Mouse (Mus musculus): Measurements from ENCODE around the gene Ttn. TPM values are rescaled to one million over a fixed set of nuclear protein-coding genes. Genes with fewer than 3 reads are reported as not detected.

Ttn gene
- total and polyA plus RNA-seq, 3 experiments = 0.22 TPM; not detected in 2

DNA sequence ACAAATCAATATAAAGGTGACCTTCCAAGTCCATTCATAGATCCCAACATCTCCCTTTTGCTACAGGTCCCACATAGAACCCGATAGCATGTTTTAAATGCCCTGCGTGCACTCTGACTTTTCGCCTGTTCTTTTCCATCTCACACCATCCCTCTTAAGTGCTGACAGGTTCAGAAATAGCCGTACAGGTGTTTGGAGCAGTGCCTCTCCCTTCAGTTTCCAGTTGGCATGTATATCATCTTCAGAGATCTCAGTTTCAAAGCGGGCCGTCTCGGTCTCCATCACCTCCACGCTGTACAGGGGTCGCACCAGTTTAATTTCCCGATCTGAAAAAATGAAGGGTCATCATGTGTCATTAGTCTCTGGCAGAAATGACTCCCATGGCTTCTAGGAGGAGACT lies 174.0 kb downstream of the Ttn start:
- DNase-seq (ENCODE audit: low spot score) (no peak), ATAC-seq (ENCODE audit: extremely low read depth, insufficient number of reproducible peaks, low FRiP score, poor library complexity, severe bottlenecking) (no peak)
- H3K9me3 ChIP-seq (replicated peaks) = peaks cover 30% of the 10 kb centered on the region
- TF ChIP-seq GATA2 (IDR thresholded peaks at IDR 0.05; ENCODE audit: borderline replicate concordance, low read depth, low read length) (no peak), POLR2AphosphoS5 (IDR thresholded peaks at IDR 0.05; ENCODE audit: insufficient replicate concordance, low read depth, low read length) (no peak), TAL1 (conservative IDR thresholded peaks at IDR 0.05; ENCODE audit: low read depth, low read length) (no peak), GATA1 (IDR thresholded peaks at IDR 0.05; ENCODE audit: borderline replicate concordance, low read length) (no peak), CTCF (IDR thresholded peaks at IDR 0.05; ENCODE audit: low read depth, low read length) (no peak)
- H3K4me3 ChIP-seq (ENCODE audit: low read depth, low read length) = no peak overlapping the region
- no peaks in the 10 kb centered on the region for H3K27me3 ChIP-seq (ENCODE audit: insufficient read depth, low read length)
- no peaks in the 10 kb centered on the region for H3K36me3 ChIP-seq (replicated peaks)
- H3K4me1 ChIP-seq (ENCODE audit: insufficient read depth, low read depth, low read length) = no peaks in the 10 kb centered on the region

- peaks cover 26% of the 10 kb centered on the region for H3K9me3 ChIP-seq (replicated peaks)
- H3K4me3 ChIP-seq (ENCODE audit: low read depth, low read length) = no peak overlapping the region
- DNase-seq (ENCODE audit: low spot score) (no peak), ATAC-seq (ENCODE audit: extremely low read depth, insufficient number of reproducible peaks, low FRiP score, poor library complexity, severe bottlenecking) (no peak)
- no peak for TF ChIP-seq TAL1 (conservative IDR thresholded peaks at IDR 0.05; ENCODE audit: low read depth, low read length)
- no peak for TF ChIP-seq CTCF (IDR thresholded peaks at IDR 0.05; ENCODE audit: low read depth, low read length)
- TF ChIP-seq GATA1 (IDR thresholded peaks at IDR 0.05; ENCODE audit: borderline replicate concordance, low read length) = no peak
- no peak for TF ChIP-seq POLR2AphosphoS5 (IDR thresholded peaks at IDR 0.05; ENCODE audit: insufficient replicate concordance, low read depth, low read length)
- no peak for TF ChIP-seq GATA2 (IDR thresholded peaks at IDR 0.05; ENCODE audit: borderline replicate concordance, low read depth, low read length)
- no peaks in the 10 kb centered on the region for H3K4me1 ChIP-seq (ENCODE audit: insufficient read depth, low read depth, low read length)
- no peaks in the 10 kb centered on the region for H3K27me3 ChIP-seq (ENCODE audit: insufficient read depth, low read length)
- H3K36me3 ChIP-seq (replicated peaks) = no peaks in the 10 kb centered on the region
Measured at GRCm38 (mm10) chr2:76807284-76807683, 175.1 kb downstream of the Ttn start.

GRCm38 (mm10) chr2:76806861-76807260 lies 175.5 kb downstream of the Ttn start:
- Histone ChIP-seq H3K4me1 (ENCODE audit: insufficient read depth, low read depth, low read length) (no peaks in the 10 kb centered on the region), H3K9me3 (replicated peaks) (peaks cover 28% of the 10 kb centered on the region), H3K36me3 (replicated peaks) (no peaks in the 10 kb centered on the region), H3K27me3 (ENCODE audit: insufficient read depth, low read length) (no peaks in the 10 kb centered on the region), H3K4me3 (ENCODE audit: low read depth, low read length) (no peak overlapping the region)
- DNase-seq (ENCODE audit: low spot score) (no peak), ATAC-seq (ENCODE audit: extremely low read depth, insufficient number of reproducible peaks, low FRiP score, poor library complexity, severe bottlenecking) (no peak)
- no peak for TF ChIP-seq GATA2 (IDR thresholded peaks at IDR 0.05; ENCODE audit: borderline replicate concordance, low read depth, low read length)
- no peak for TF ChIP-seq TAL1 (conservative IDR thresholded peaks at IDR 0.05; ENCODE audit: low read depth, low read length)
- no peak for TF ChIP-seq GATA1 (IDR thresholded peaks at IDR 0.05; ENCODE audit: borderline replicate concordance, low read length)
- TF ChIP-seq POLR2AphosphoS5 (IDR thresholded peaks at IDR 0.05; ENCODE audit: insufficient replicate concordance, low read depth, low read length) = no peak
- no peak for TF ChIP-seq CTCF (IDR thresholded peaks at IDR 0.05; ENCODE audit: low read depth, low read length)

DNA sequence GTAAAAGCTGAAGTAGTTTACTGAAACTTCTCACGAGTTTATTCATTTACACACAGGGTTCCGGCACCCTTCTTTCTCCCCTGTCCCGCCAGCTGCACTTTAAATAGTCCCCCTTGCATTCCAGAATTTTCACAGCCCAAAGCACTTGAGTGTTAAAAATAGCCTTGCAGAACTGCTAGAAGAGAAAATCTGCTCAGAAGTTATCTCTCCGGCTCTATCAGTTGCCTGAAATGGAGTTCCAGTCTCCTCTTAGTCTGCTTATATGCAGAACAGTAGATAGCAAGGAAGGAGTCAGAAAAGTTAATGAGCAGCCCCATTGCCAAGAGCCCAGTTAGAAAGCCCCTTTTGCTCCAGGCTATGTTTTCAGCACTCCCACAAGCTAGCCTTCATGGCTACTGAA lies 176.0 kb downstream of the Ttn start:
- no peak for TF ChIP-seq GATA1 (IDR thresholded peaks at IDR 0.05; ENCODE audit: borderline replicate concordance, low read length)
- TF ChIP-seq CTCF (IDR thresholded peaks at IDR 0.05; ENCODE audit: low read depth, low read length) = no peak
- no peak for TF ChIP-seq GATA2 (IDR thresholded peaks at IDR 0.05; ENCODE audit: borderline replicate concordance, low read depth, low read length)
- TF ChIP-seq POLR2AphosphoS5 (IDR thresholded peaks at IDR 0.05; ENCODE audit: insufficient replicate concordance, low read depth, low read length) = no peak
- TF ChIP-seq TAL1 (conservative IDR thresholded peaks at IDR 0.05; ENCODE audit: low read depth, low read length) = no peak
- Histone ChIP-seq H3K4me1 (ENCODE audit: insufficient read depth, low read depth, low read length) (no peaks in the 10 kb centered on the region), H3K27me3 (ENCODE audit: insufficient read depth, low read length) (no peaks in the 10 kb centered on the region), H3K36me3 (replicated peaks) (no peaks in the 10 kb centered on the region), H3K9me3 (replicated peaks) (peaks cover 27% of the 10 kb centered on the region), H3K4me3 (ENCODE audit: low read depth, low read length) (no peak overlapping the region)
- DNase-seq (ENCODE audit: low spot score) (no peak), ATAC-seq (ENCODE audit: extremely low read depth, insufficient number of reproducible peaks, low FRiP score, poor library complexity, severe bottlenecking) (no peak)

- Histone ChIP-seq H3K27me3 (ENCODE audit: insufficient read depth, low read length) (no peaks in the 10 kb centered on the region), H3K4me3 (ENCODE audit: low read depth, low read length) (no peak overlapping the region), H3K9me3 (replicated peaks) (peaks cover 19% of the 10 kb centered on the region), H3K4me1 (ENCODE audit: insufficient read depth, low read depth, low read length) (no peaks in the 10 kb centered on the region), H3K36me3 (replicated peaks) (no peaks in the 10 kb centered on the region)
- no peak for TF ChIP-seq GATA1 (IDR thresholded peaks at IDR 0.05; ENCODE audit: borderline replicate concordance, low read length)
- no peak for TF ChIP-seq POLR2AphosphoS5 (IDR thresholded peaks at IDR 0.05; ENCODE audit: insufficient replicate concordance, low read depth, low read length)
- TF ChIP-seq GATA2 (IDR thresholded peaks at IDR 0.05; ENCODE audit: borderline replicate concordance, low read depth, low read length) = no peak
- TF ChIP-seq CTCF (IDR thresholded peaks at IDR 0.05; ENCODE audit: low read depth, low read length) = no peak
- no peak for TF ChIP-seq TAL1 (conservative IDR thresholded peaks at IDR 0.05; ENCODE audit: low read depth, low read length)
- no peak for DNase-seq (ENCODE audit: low spot score)
- no peak for ATAC-seq (ENCODE audit: extremely low read depth, insufficient number of reproducible peaks, low FRiP score, poor library complexity, severe bottlenecking)
Measured at GRCm38 (mm10) chr2:76805191-76805892, 177.0 kb downstream of the Ttn start.

- H3K4me3 ChIP-seq (ENCODE audit: low read depth, low read length) = no peak overlapping the region
- TF ChIP-seq GATA1 (IDR thresholded peaks at IDR 0.05; ENCODE audit: borderline replicate concordance, low read length) = no peak
- no peak for TF ChIP-seq POLR2AphosphoS5 (IDR thresholded peaks at IDR 0.05; ENCODE audit: insufficient replicate concordance, low read depth, low read length)
- no peak for TF ChIP-seq CTCF (IDR thresholded peaks at IDR 0.05; ENCODE audit: low read depth, low read length)
- ATAC-seq (ENCODE audit: extremely low read depth, insufficient number of reproducible peaks, low FRiP score, poor library complexity, severe bottlenecking) = no peak
- H3K36me3 ChIP-seq (replicated peaks) = no peaks in the 10 kb centered on the region
- no peaks in the 10 kb centered on the region for H3K4me1 ChIP-seq (ENCODE audit: insufficient read depth, low read depth, low read length)
- no peak for DNase-seq (ENCODE audit: low spot score)
- no peaks in the 10 kb centered on the region for H3K27me3 ChIP-seq (ENCODE audit: insufficient read depth, low read length)
- peaks cover 30% of the 10 kb centered on the region for H3K9me3 ChIP-seq (replicated peaks)
Measured at GRCm38 (mm10) chr2:76784171-76784570, 198.2 kb downstream of the Ttn start.
